Mouse (Mus musculus) left cerebral cortex, postnatal 25 days (tissue): ENCODE results near the gene Ganc. TPM values are rescaled to one million over a fixed set of nuclear protein-coding genes. Genes with fewer than 3 reads are reported as not detected.

Source experiments
- DNase-seq, 2 experiments: peaks; one replicate each; pipeline ENCODE4 v3.0.0; 2022; ENCODE audit warnings: low spot score in 2 of 2, mixed read lengths in 1 of 2
- intact Hi-C: fragments of 180-260 bp; cut with DNase I; formaldehyde crosslinking; loops from one replicate; pipeline ENCODE4 v1.15.1; 2025
- total RNA-seq, 2 experiments: library from RNA; stranded (reverse); gene quantifications; 2 replicates each; pipeline ENCODE4 v1.2.3; 2021

The Ganc gene
- total RNA-seq, result 10 to 100 TPM; 12.6 to 15.7 TPM

GRCm38 (mm10) chr2:120403653-120403985 is at the start of gene Ganc:
Gene Ganc (plus strand): TSS chr2:120403896.
- intact Hi-C loops, result no loop called here
- DNase-seq, result no peak

- intact Hi-C loops, result no loop called here
- no peak for DNase-seq
These were observed 43.3 kb upstream of the Ganc start for GRCm38 (mm10) chr2:120360425-120360824.

GRCm38 (mm10) chr2:120366501-120366900 is 37.2 kb upstream of the Ganc start:
- no peak for DNase-seq

GRCm38 (mm10) chr2:120367416-120368207 is 36.1 kb upstream of the Ganc start:
- intact Hi-C loops, result no loop called here
- no peak for DNase-seq

More at GRCm38 (mm10) chr2:120366501-120366900, 37.2 kb upstream of the Ganc start:
- intact Hi-C loops, result no loop called here

- intact Hi-C loops, result no loop called here
- no peak for DNase-seq
These were observed 29.8 kb upstream of the Ganc start for GRCm38 (mm10) chr2:120373858-120374257.

- intact Hi-C loops, result no loop called here
- DNase-seq, result no peak
These were observed 17.4 kb upstream of the Ganc start for GRCm38 (mm10) chr2:120386264-120386663.

- intact Hi-C loops, result no loop called here
- DNase-seq, result no peak
These were observed 16.4 kb upstream of the Ganc start for GRCm38 (mm10) chr2:120387291-120387690.

- intact Hi-C loops, result no loop called here
- no peak for DNase-seq
These were observed 14.3 kb upstream of the Ganc start for GRCm38 (mm10) chr2:120389376-120389775.

GRCm38 (mm10) chr2:120390934-120391333 is 12.8 kb upstream of the Ganc start:
- DNase-seq, result no peak
- intact Hi-C loops, result loop anchor here (10.0 kb wide), 1 partner anchor 134 kb away; no protein-coding TSS in a partner anchor

- no peak for DNase-seq
- intact Hi-C loops, result loop anchor here (10.0 kb wide), 1 partner anchor 132 kb away; no protein-coding TSS in a partner anchor
These were observed 11.3 kb upstream of the Ganc start for GRCm38 (mm10) chr2:120392406-120392805.

GRCm38 (mm10) chr2:120397951-120398350 is 5.7 kb upstream of the Ganc start:
- no peak for DNase-seq
- intact Hi-C loops, result loop anchor here (10.0 kb wide), 1 partner anchor 127 kb away; no protein-coding TSS in a partner anchor

- intact Hi-C loops, result no loop called here
- no peak for DNase-seq
These were observed 883 bp upstream of the Ganc start for GRCm38 (mm10) chr2:120402813-120403212.

- DNase-seq, result peak; percentile 95 to 99
- intact Hi-C loops, result no loop called here
These were observed 508 bp downstream of the Ganc start, which contains the start of gene Tmem87a for GRCm38 (mm10) chr2:120403986-120404822. Gene Tmem87a (minus strand): TSS chr2:120404113.

GRCm38 (mm10) chr2:120404823-120405765 is 1.4 kb downstream of the Ganc start:
- DNase-seq, result peak in 1 of 2 experiments; percentile 12
- intact Hi-C loops, result no loop called here

- no peak for DNase-seq
- intact Hi-C loops, result no loop called here
These were observed 7.5 kb downstream of the Ganc start for GRCm38 (mm10) chr2:120411096-120411628.

GRCm38 (mm10) chr2:120414113-120414512 is 10.4 kb downstream of the Ganc start:
- intact Hi-C loops, result no loop called here
- peak in 1 of 2 experiments; percentile 34 for DNase-seq

GRCm38 (mm10) chr2:120414738-120415414 is 11.2 kb downstream of the Ganc start:
- intact Hi-C loops, result no loop called here
- DNase-seq, result peak; percentile 10 to 84

GRCm38 (mm10) chr2:120424386-120424785 is 20.7 kb downstream of the Ganc start:
- DNase-seq, result no peak
- intact Hi-C loops, result no loop called here

GRCm38 (mm10) chr2:120444486-120444885 is 40.8 kb downstream of the Ganc start:
- intact Hi-C loops, result no loop called here
- no peak for DNase-seq
